Mouse (Mus musculus): Measurements from ENCODE around the gene Wipi2. TPM values are rescaled to one million over a fixed set of nuclear protein-coding genes. Genes with fewer than 3 reads are reported as not detected.

The Wipi2 gene
- polyA plus RNA-seq, 1 experiment from 2014 or later, result 18.6 TPM

DNA sequence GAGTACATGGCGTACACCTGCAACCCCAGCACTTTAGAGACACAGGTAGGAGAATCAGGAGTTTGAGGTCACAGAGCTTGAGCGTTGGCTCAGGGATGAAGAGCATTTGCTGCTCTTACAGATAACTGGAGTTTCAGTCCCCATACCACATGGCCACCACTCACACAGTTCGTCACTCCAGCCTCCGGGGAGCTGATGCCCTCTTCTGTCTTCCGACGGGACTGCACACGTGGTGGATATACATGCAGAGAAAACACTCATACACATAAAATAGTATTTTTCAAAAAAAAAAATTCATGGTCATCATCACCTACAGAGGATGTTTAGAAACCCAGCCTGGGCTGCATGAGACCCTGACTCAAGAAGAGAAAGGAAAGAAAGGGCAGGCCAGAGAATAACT lies 4.4 kb upstream of the Wipi2 start:
- H3K36me3 ChIP-seq (replicated peaks; ENCODE audit: insufficient read depth, low read length), result no peaks in the 10 kb centered on the region
- no peaks in the 10 kb centered on the region for H3K4me1 ChIP-seq (ENCODE audit: insufficient read depth)
- WGBS (ENCODE audit: insufficient replicate concordance), result 81% methylated on average over 7 of the region's 7 CpGs
- H3K4me3 ChIP-seq (ENCODE audit: low read depth, low read length), result no peak overlapping the region
- no peak overlapping the region for H3K27ac ChIP-seq (ENCODE audit: low read depth)
- H3K9me3 ChIP-seq (ENCODE audit: low read length), result no peaks in the 10 kb centered on the region
- H3K27me3 ChIP-seq (ENCODE audit: insufficient read depth, low read length), result no peaks in the 10 kb centered on the region
- no peak overlapping the region for H3K9ac ChIP-seq (replicated peaks)
- no peak overlapping the region for H3K4me2 ChIP-seq (ENCODE audit: low read depth, low read length)
- ATAC-seq, result no peak
- no peak for TF ChIP-seq CTCF (IDR thresholded peaks at IDR 0.05; ENCODE audit: low read depth)
- TF ChIP-seq EP300 (IDR thresholded peaks at IDR 0.05; ENCODE audit: low read depth), result no peak
- no peak for DNase-seq

DNA sequence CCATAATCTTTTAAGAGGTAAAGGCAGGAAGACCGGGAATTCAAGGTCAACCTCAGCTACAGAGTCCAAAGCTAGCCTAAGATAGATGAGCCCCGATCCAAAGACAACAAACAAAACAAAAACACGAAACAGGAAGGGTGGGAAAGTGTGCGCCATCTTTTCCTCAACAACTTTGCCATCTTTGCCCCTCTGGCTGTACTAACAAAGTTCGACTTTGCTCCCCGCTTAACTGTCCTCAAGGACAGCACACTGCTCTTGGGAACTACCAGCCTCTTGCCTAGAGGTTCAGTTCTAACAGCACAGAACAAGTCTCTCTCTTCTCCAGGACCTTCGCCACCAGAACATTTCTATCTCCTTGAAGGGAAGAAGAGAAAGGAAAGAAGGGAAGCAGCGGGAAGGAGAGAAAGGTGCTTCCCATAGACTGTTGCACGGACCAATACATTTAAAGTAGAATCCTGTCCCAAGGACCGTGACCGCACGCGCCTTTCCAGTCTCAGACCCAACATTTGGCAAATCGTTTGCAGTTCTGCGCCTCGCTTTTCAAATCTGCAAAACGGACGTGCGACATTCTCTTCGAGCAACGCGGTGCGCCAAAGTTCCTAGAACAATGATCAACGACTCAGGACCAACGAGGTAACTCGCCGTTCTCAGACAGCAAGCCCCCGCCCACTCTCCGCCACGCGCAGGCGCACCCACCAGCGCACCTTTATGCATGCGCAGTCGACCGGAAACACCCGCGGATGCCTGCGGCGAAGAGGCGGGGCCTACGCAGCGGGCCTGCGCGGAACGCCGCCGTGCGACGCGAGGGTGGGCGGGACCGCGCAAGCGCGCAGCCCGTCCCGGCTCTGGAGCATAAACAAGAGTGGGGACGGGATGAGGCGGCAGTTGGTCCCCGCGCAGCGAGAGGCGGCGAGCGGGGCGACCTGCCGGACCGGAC lies 1.5 kb downstream of the Wipi2 start:
- TF ChIP-seq EP300 (IDR thresholded peaks at IDR 0.05; ENCODE audit: low read depth) (no peak), CTCF (IDR thresholded peaks at IDR 0.05; ENCODE audit: low read depth) (no peak)
- Histone ChIP-seq H3K9ac (replicated peaks) (peak overlapping the region; percentile 94), H3K27ac (ENCODE audit: low read depth) (peak overlapping the region; percentile 95), H3K27me3 (ENCODE audit: insufficient read depth, low read length) (no peaks in the 10 kb centered on the region), H3K36me3 (replicated peaks; ENCODE audit: insufficient read depth, low read length) (peaks cover 18% of the 10 kb centered on the region), H3K4me1 (ENCODE audit: insufficient read depth) (peaks cover 21% of the 10 kb centered on the region), H3K4me2 (ENCODE audit: low read depth, low read length) (peak overlapping the region; percentile 75), H3K4me3 (ENCODE audit: low read depth, low read length) (peak overlapping the region; percentile 96), H3K9me3 (ENCODE audit: low read length) (no peaks in the 10 kb centered on the region)
- WGBS (ENCODE audit: insufficient replicate concordance), result under 1% methylated on average over 69 of the region's 69 CpGs
- ATAC-seq, result peak; percentile 98
- DNase-seq, result peak; percentile 98

DNA sequence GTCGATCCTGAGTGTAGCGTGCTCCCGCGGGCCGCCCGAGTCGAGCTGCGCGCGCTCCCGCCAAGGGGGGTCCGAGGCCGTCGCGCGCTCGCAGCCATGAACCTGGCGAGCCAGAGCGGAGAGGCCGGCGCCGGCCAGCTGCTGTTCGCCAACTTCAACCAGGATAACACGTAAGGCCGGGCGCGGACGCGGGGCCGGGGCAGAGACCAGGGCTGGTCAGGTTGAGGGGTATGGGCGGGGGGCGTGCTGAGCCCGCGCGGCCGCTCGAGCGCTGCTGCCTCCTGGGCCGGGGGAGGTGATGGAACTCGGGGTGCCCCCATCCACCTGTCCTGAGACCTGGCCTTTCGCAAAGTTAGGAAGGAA lies 2.1 kb downstream of the Wipi2 start:
- H3K9ac ChIP-seq (replicated peaks), result peak overlapping the region; percentile 94
- ATAC-seq (no peak), DNase-seq (no peak)
- H3K36me3 ChIP-seq (replicated peaks; ENCODE audit: insufficient read depth, low read length), result peaks cover 21% of the 10 kb centered on the region
- H3K4me2 ChIP-seq (ENCODE audit: low read depth, low read length), result peak overlapping the region; percentile 75
- TF ChIP-seq CTCF (IDR thresholded peaks at IDR 0.05; ENCODE audit: low read depth) (no peak), EP300 (IDR thresholded peaks at IDR 0.05; ENCODE audit: low read depth) (no peak)
- peak overlapping the region; percentile 96 for H3K4me3 ChIP-seq (ENCODE audit: low read depth, low read length)
- under 1% methylated on average over 41 of the region's 41 CpGs for WGBS (ENCODE audit: insufficient replicate concordance)
- H3K27me3 ChIP-seq (ENCODE audit: insufficient read depth, low read length), result no peaks in the 10 kb centered on the region
- peak overlapping the region; percentile 95 for H3K27ac ChIP-seq (ENCODE audit: low read depth)
- H3K9me3 ChIP-seq (ENCODE audit: low read length), result no peaks in the 10 kb centered on the region
- H3K4me1 ChIP-seq (ENCODE audit: insufficient read depth), result peaks cover 21% of the 10 kb centered on the region

DNA sequence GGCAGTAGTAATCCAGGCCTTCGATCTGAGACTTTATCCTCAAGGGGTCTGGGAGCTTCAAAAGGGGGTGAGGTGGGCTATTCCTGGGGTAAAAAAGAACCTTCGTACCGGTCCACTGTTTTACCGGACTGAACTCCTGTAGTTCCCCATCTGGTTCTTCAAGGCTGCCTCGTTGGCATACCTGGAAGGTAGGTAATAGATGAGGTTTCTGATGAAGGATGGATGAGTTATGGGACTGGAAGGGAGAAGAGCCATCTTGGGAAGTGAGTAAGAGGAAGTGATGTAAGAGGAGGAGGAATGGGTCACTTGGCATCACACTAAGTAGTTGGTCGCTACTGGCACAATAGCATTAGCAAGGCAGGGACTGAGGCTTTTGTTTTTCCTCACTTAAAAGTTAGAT lies 2.7 kb downstream of the Wipi2 start:
- no peak for DNase-seq
- no peak for TF ChIP-seq EP300 (IDR thresholded peaks at IDR 0.05; ENCODE audit: low read depth)
- no peak for TF ChIP-seq CTCF (IDR thresholded peaks at IDR 0.05; ENCODE audit: low read depth)
- Histone ChIP-seq H3K9ac (replicated peaks) (peak overlapping the region; percentile 94), H3K9me3 (ENCODE audit: low read length) (no peaks in the 10 kb centered on the region), H3K4me2 (ENCODE audit: low read depth, low read length) (peak overlapping the region; percentile 75), H3K4me1 (ENCODE audit: insufficient read depth) (peaks cover 21% of the 10 kb centered on the region), H3K36me3 (replicated peaks; ENCODE audit: insufficient read depth, low read length) (peaks cover 24% of the 10 kb centered on the region), H3K4me3 (ENCODE audit: low read depth, low read length) (peak overlapping the region; percentile 96), H3K27ac (ENCODE audit: low read depth) (peak overlapping the region; percentile 95), H3K27me3 (ENCODE audit: insufficient read depth, low read length) (no peaks in the 10 kb centered on the region)
- 3% methylated on average over 6 of the region's 6 CpGs for WGBS (ENCODE audit: insufficient replicate concordance)
- ATAC-seq, result no peak

DNA sequence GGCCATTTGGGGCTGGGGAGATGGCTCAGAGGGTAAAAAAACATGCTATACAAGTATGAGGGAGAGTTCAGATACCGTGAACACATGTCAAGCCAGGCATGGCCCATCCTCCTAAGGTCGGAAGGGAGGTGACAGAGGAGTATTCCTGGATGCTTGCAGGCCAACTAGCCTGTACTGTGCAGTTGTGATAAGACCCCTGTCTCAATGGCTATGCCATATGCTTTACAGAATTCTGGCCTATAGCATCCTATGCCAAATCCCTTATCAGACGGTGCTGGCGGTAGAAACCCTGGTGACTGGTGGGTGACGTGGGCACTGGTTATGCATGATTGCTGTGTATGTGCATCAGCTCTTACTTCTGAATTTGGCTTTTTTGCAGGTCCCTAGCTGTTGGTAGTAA lies 10.3 kb downstream of the Wipi2 start:
- peaks cover 47% of the 10 kb centered on the region for H3K36me3 ChIP-seq (replicated peaks; ENCODE audit: insufficient read depth, low read length)
- peak; percentile 35 for DNase-seq
- peak overlapping the region; percentile 1; the same call in 1 of the 2 replicates for H3K4me2 ChIP-seq (ENCODE audit: low read depth, low read length)
- H3K9me3 ChIP-seq (ENCODE audit: low read length), result no peaks in the 10 kb centered on the region
- no peak overlapping the region for H3K4me3 ChIP-seq (ENCODE audit: low read depth, low read length)
- WGBS (ENCODE audit: insufficient replicate concordance), result 67% methylated on average over 5 of the region's 5 CpGs
- no peak overlapping the region for H3K27ac ChIP-seq (ENCODE audit: low read depth)
- no peak for TF ChIP-seq CTCF (IDR thresholded peaks at IDR 0.05; ENCODE audit: low read depth)
- peak; percentile 89 for TF ChIP-seq EP300 (IDR thresholded peaks at IDR 0.05; ENCODE audit: low read depth)
- ATAC-seq, result peak; percentile 95
- no peaks in the 10 kb centered on the region for H3K27me3 ChIP-seq (ENCODE audit: insufficient read depth, low read length)
- no peak overlapping the region for H3K9ac ChIP-seq (replicated peaks)
- peaks cover 3% of the 10 kb centered on the region; the same call in 1 of the 2 replicates for H3K4me1 ChIP-seq (ENCODE audit: insufficient read depth)

DNA sequence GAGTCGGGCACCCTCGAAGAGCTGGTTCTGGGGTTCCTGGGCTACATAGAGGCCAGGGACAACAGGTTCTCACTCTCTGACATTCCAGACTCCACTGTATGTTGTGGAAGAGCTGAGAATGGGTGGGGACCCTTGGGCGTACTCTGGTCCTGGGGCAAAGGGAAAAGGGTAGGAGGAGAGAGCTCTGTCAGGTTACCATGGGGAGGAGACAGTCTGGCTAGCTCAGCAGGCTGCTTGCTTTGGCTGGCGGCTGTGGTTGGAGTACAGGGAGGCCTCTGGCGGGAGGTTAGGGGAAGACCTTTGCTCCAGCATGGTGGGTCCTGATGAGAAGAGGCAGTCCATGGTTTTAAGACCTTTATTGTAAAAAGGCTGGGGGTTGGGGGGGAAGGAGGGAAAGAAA lies 12.6 kb downstream of the Wipi2 start:
- ATAC-seq, result no peak
- 79% methylated on average over 5 of the region's 5 CpGs for WGBS (ENCODE audit: insufficient replicate concordance)

More for the DNA sequence above, 12.6 kb downstream of the Wipi2 start:
- TF ChIP-seq CTCF (IDR thresholded peaks at IDR 0.05; ENCODE audit: low read depth), result no peak
- no peak for TF ChIP-seq EP300 (IDR thresholded peaks at IDR 0.05; ENCODE audit: low read depth)
- Histone ChIP-seq H3K9me3 (ENCODE audit: low read length) (no peaks in the 10 kb centered on the region), H3K27ac (ENCODE audit: low read depth) (no peak overlapping the region), H3K4me1 (ENCODE audit: insufficient read depth) (peaks cover 3% of the 10 kb centered on the region; the same call in 1 of the 2 replicates), H3K27me3 (ENCODE audit: insufficient read depth, low read length) (no peaks in the 10 kb centered on the region), H3K36me3 (replicated peaks; ENCODE audit: insufficient read depth, low read length) (peaks cover 36% of the 10 kb centered on the region), H3K4me3 (ENCODE audit: low read depth, low read length) (no peak overlapping the region), H3K4me2 (ENCODE audit: low read depth, low read length) (no peak overlapping the region), H3K9ac (replicated peaks) (no peak overlapping the region)
- DNase-seq, result no peak

Measured in liver, postnatal 0 days (tissue).